Mouse (Mus musculus) frontal cortex, adult (tissue): Measurements from ENCODE around the gene Nptxr.

ENCODE experiments used
- ATAC-seq: cut with Nextera tagmentation; 2 replicates; pipeline ENCODE4 v1.9.2; 2017; ENCODE audit warnings: mild to moderate bottlenecking, moderate library complexity, mixed read lengths; ENCODE audit not compliant: low TSS enrichment

Gene Nptxr

GRCm38 (mm10) chr15:79804352-79805071 is at the start of gene Nptxr:
TSS of gene Nptxr (minus strand) at chr15:79804766.
- ATAC-seq: peak; percentile 76

- no peak for ATAC-seq
These were observed 45.6 kb upstream of the Nptxr start for GRCm38 (mm10) chr15:79850143-79850542.

- ATAC-seq: peak; percentile 67; the same call in 1 of the 2 replicates
These were observed 42.5 kb upstream of the Nptxr start for GRCm38 (mm10) chr15:79847100-79847499.

- ATAC-seq: no peak
These were observed 41.4 kb upstream of the Nptxr start for GRCm38 (mm10) chr15:79845986-79846385.

GRCm38 (mm10) chr15:79842985-79843384 is 38.4 kb upstream of the Nptxr start:
- no peak for ATAC-seq

GRCm38 (mm10) chr15:79840281-79840680 is 35.7 kb upstream of the Nptxr start:
- no peak for ATAC-seq

GRCm38 (mm10) chr15:79834881-79835260 is 30.3 kb upstream of the Nptxr start:
- ATAC-seq: no peak

GRCm38 (mm10) chr15:79834130-79834880 is 29.7 kb upstream of the Nptxr start, which contains the start of the genes Npcd and Cbx6:
TSS of gene Npcd (minus strand) at chr15:79834237.
TSS of gene Cbx6 (minus strand) at chr15:79834688.
- peak; percentile 66 for ATAC-seq

GRCm38 (mm10) chr15:79833251-79834050 is 28.9 kb upstream of the Nptxr start:
- no peak for ATAC-seq

GRCm38 (mm10) chr15:79832064-79832900 is 27.7 kb upstream of the Nptxr start:
- ATAC-seq: no peak

GRCm38 (mm10) chr15:79830388-79830787 is 25.8 kb upstream of the Nptxr start:
- 0 out of 2 replicates have a peak, but pooled peaks have one; percentile 25 for ATAC-seq

GRCm38 (mm10) chr15:79829431-79829830 is 24.9 kb upstream of the Nptxr start:
- ATAC-seq: no peak

GRCm38 (mm10) chr15:79828366-79829035 is 23.9 kb upstream of the Nptxr start:
- no peak for ATAC-seq

GRCm38 (mm10) chr15:79827778-79828210 is 23.2 kb upstream of the Nptxr start:
- no peak for ATAC-seq

- no peak for ATAC-seq
These were observed 22.7 kb upstream of the Nptxr start for GRCm38 (mm10) chr15:79827061-79827777.

GRCm38 (mm10) chr15:79826221-79826935 is 21.8 kb upstream of the Nptxr start:
- ATAC-seq: no peak

GRCm38 (mm10) chr15:79825146-79825825 is 20.7 kb upstream of the Nptxr start:
- ATAC-seq: no peak

- no peak for ATAC-seq
These were observed 19.2 kb upstream of the Nptxr start for GRCm38 (mm10) chr15:79823588-79824280.
